Mouse (Mus musculus) CH12.LX (cell line): Measurements from ENCODE around the gene Fnbp1. TPM values are rescaled to one million over a fixed set of nuclear protein-coding genes. Genes with fewer than 3 reads are reported as not detected.

Experiments
- DNase-seq: peaks from one replicate; pipeline ENCODE4 v3.0.0-alpha.2; 2013; ENCODE audit errors: extremely low read depth
- H3K27ac ChIP-seq: 2 replicates; pipeline ENCODE4 v1.5.1; 2012; ENCODE audit warnings: low read depth, mild to moderate bottlenecking, control low read depth, moderate library complexity; ENCODE audit not compliant: insufficient read depth
- H3K27me3 ChIP-seq: replicated peaks from 2 replicates; pipeline ENCODE3; 2012; ENCODE audit warnings: inconsistent platforms
- H3K36me3 ChIP-seq, 2 experiments: replicated peaks in 1 of 2; 2 replicates each; pipeline versions ENCODE3 to v1.6.1; 2012; ENCODE audit warnings: inconsistent platforms in 1 of 2, low read length in 1 of 2, mild to moderate bottlenecking in 1 of 2, mixed read lengths in 1 of 2, moderate library complexity in 1 of 2; ENCODE audit not compliant: control insufficient read depth in 1 of 2, insufficient read depth in 1 of 2
- H3K4me1 ChIP-seq, 2 experiments: 2 replicates each; pipeline ENCODE4 v1.6.1; 2012; ENCODE audit warnings: inconsistent platforms in 1 of 2, moderate library complexity in 1 of 2; ENCODE audit not compliant: insufficient read depth in 2 of 2, control insufficient read depth in 1 of 2
- H3K4me2 ChIP-seq: 2 replicates; pipeline ENCODE4 v1.6.1; 2012; ENCODE audit warnings: low read depth, mild to moderate bottlenecking, control low read depth; ENCODE audit not compliant: poor library complexity, insufficient read depth, severe bottlenecking
- H3K4me3 ChIP-seq, 3 experiments: fragments of 150-350 bp in 1 of 3; sonication (generic) in 1 of 3; replicated peaks in 1 of 3; 2 replicates each; pipeline versions ENCODE3 to v1.5.1; 2011 to 2012; ENCODE audit warnings: low read depth in 2 of 3, low read length in 2 of 3, mild to moderate bottlenecking in 2 of 3, moderate library complexity in 2 of 3, control low read depth in 1 of 3, improper control_type of control experiment in 1 of 3, inconsistent platforms in 1 of 3, mixed read lengths in 1 of 3; ENCODE audit not compliant: poor library complexity in 1 of 3
- H3K79me2 ChIP-seq: replicated peaks from 2 replicates; pipeline ENCODE4 v1.6.1; 2012; ENCODE audit warnings: mild to moderate bottlenecking, moderate library complexity; ENCODE audit not compliant: control insufficient read depth, poor library complexity, insufficient read depth, severe bottlenecking; ENCODE audit errors: extremely low read depth
- H3K9ac ChIP-seq: 2 replicates; pipeline ENCODE4 v1.6.1; 2012; ENCODE audit warnings: low read depth, mild to moderate bottlenecking, control low read depth, moderate library complexity; ENCODE audit not compliant: insufficient read depth
- H3K9me3 ChIP-seq: replicated peaks from 2 replicates; pipeline ENCODE3; 2012; ENCODE audit warnings: low read length, inconsistent platforms, mixed read lengths
- BHLHE40 ChIP-seq: IDR thresholded peaks from 2 replicates; pipeline ENCODE4 v1.6.1; 2011; ENCODE audit warnings: mild to moderate bottlenecking, low read depth, low read length, improper control_type of control experiment
- CHD1 ChIP-seq: IDR thresholded peaks from 2 replicates; pipeline ENCODE4 v1.6.1; 2012; ENCODE audit warnings: low read depth, low read length, improper control_type of control experiment, inconsistent platforms
- CTCF ChIP-seq, 2 experiments: IDR thresholded peaks in 1 of 2; conservative IDR thresholded peaks in 1 of 2; 2 replicates each; pipeline ENCODE4 v1.5.1; 2011 to 2012; ENCODE audit warnings: low read depth in 2 of 2, low read length in 2 of 2, improper control_type of control experiment in 1 of 2, inconsistent platforms in 1 of 2, mild to moderate bottlenecking in 1 of 2, moderate library complexity in 1 of 2
- E2F4 ChIP-seq: IDR thresholded peaks from 2 replicates; pipeline ENCODE4 v1.6.1; 2011; ENCODE audit warnings: low read depth, low read length, improper control_type of control experiment; ENCODE audit not compliant: insufficient replicate concordance
- HCFC1 ChIP-seq: IDR thresholded peaks from 2 replicates; pipeline ENCODE4 v1.6.1; 2012; ENCODE audit warnings: low read depth, mild to moderate bottlenecking, inconsistent platforms, low read length, improper control_type of control experiment
- MAX ChIP-seq: IDR thresholded peaks from 2 replicates; pipeline ENCODE4 v1.6.1; 2011; ENCODE audit warnings: low read length, improper control_type of control experiment
- MEF2A ChIP-seq: IDR thresholded peaks from 2 replicates; pipeline ENCODE4 v1.6.1; 2014; ENCODE audit warnings: low read depth, mild to moderate bottlenecking, inconsistent platforms, low read length, improper control_type of control experiment, borderline replicate concordance
- MYC ChIP-seq: IDR thresholded peaks from 2 replicates; pipeline ENCODE4 v1.6.1; 2011; ENCODE audit warnings: low read depth, mild to moderate bottlenecking, improper control_type of control experiment, low read length
- NELFE ChIP-seq: IDR thresholded peaks from 2 replicates; pipeline ENCODE4 v1.6.1; 2011; ENCODE audit warnings: low read depth, low read length, improper control_type of control experiment
- PAX5 ChIP-seq: IDR thresholded peaks from 2 replicates; pipeline ENCODE4 v1.6.1; 2012; ENCODE audit warnings: low read length, inconsistent platforms, mixed read lengths
- TCF12 ChIP-seq: IDR thresholded peaks from 2 replicates; pipeline ENCODE4 v1.6.1; 2014; ENCODE audit warnings: low read depth, mild to moderate bottlenecking, inconsistent platforms, low read length, improper control_type of control experiment
- UBTF ChIP-seq: IDR thresholded peaks from 2 replicates; pipeline ENCODE4 v1.6.1; 2012; ENCODE audit warnings: low read depth, mild to moderate bottlenecking, inconsistent platforms, low read length, improper control_type of control experiment, moderate library complexity
- USF1 ChIP-seq: IDR thresholded peaks from 2 replicates; pipeline ENCODE4 v1.6.1; 2014; ENCODE audit warnings: low read depth, mild to moderate bottlenecking, inconsistent platforms, low read length, improper control_type of control experiment
- ZC3H11A ChIP-seq: IDR thresholded peaks from 2 replicates; pipeline ENCODE4 v1.6.1; 2012; ENCODE audit warnings: low read depth, mild to moderate bottlenecking, inconsistent platforms, low read length, improper control_type of control experiment
- ZKSCAN1 ChIP-seq: IDR thresholded peaks from 2 replicates; pipeline ENCODE4 v1.6.1; 2012; ENCODE audit warnings: low read depth, inconsistent platforms, low read length, improper control_type of control experiment, borderline replicate concordance
- dilution Hi-C: fragments of 300-500 bp; cut with MboI; formaldehyde crosslinking; loops from 2 replicates; pipeline ENCODE4 v1.14.3; 2020; ENCODE audit warnings: low sequenced_read_pairs; ENCODE audit not compliant: extremely low pct_unique_long_range_greater_than_20kb, extremely low pct_ligation_motif_present
- in situ Hi-C: fragments of 300-500 bp; cut with MboI; formaldehyde crosslinking; loops from 3 replicates; pipeline ENCODE4 v1.14.3; 2019; ENCODE audit warnings: low sequenced_read_pairs, low pct_ligation_motif_present, low pct_unique_long_range_greater_than_20kb, mixed read lengths
- polyA plus RNA-seq: library from polyadenylated mRNA; unstranded; fragments of >175 nt; gene quantifications from 2 replicates; pipeline ENCODE4 v1.2.1, GENCODE M21; 2012; ENCODE audit warnings: low read depth; ENCODE audit not compliant: insufficient read length
- total RNA-seq, 2 experiments: library from RNA; depleted of rRNA; stranded (reverse); fragments of 300-350 nt in 1 of 2; fragments of >200 nt in 1 of 2; gene quantifications; 2 replicates each; pipeline ENCODE4 v1.2.3; 2012 to 2014

Fnbp1 gene
- total and polyA plus RNA-seq, 3 experiments = 29.6 to 133 (median 50.5) TPM

DNA sequence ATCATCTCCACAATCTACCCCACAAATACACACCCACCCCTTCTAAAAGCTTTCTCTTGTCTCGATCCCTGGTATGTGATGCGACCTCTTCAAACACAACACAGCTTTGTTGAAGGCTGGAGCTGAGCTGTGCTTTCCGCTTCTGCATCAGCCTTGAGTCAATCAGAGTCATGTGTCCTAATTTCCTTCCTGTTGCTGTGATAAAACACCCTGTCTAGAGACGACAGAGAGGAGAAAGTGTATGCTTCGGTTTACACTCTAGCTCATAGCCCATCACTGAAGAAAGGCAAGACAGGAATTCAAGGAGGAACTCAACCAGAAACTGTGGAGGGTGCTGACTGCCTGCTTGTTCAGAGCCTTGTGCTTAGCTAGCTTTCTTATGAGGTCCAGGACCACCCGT, 33.6 kb downstream of the Fnbp1 start:
- H3K9ac ChIP-seq = no peak overlapping the region
- H3K4me3 ChIP-seq = no peak overlapping the region
- TF ChIP-seq CTCF (conservative IDR thresholded peaks at IDR 0.05 in 1 of 2, IDR thresholded peaks at IDR 0.05 in 1 of 2; ENCODE audit: low read depth in 2 of 2, low read length in 2 of 2) (no peak), MAX (no peak), CHD1 (no peak), E2F4 (no peak), TCF12 (no peak), BHLHE40 (no peak), PAX5 (no peak)
- dilution Hi-C loops (no loop called here), in situ Hi-C loops (no loop called here)
- no peaks in the 10 kb centered on the region for H3K27me3 ChIP-seq
- no peak for DNase-seq
- peaks cover 89% of the 10 kb centered on the region for H3K79me2 ChIP-seq
- no peak overlapping the region for H3K4me2 ChIP-seq
- no peaks in the 10 kb centered on the region for H3K9me3 ChIP-seq
- H3K36me3 ChIP-seq = peaks cover 19 to 80% of the 10 kb centered on the region in 2 experiments
- peaks cover 15 to 72% of the 10 kb centered on the region in 2 experiments for H3K4me1 ChIP-seq
- no peak overlapping the region for H3K27ac ChIP-seq

DNA sequence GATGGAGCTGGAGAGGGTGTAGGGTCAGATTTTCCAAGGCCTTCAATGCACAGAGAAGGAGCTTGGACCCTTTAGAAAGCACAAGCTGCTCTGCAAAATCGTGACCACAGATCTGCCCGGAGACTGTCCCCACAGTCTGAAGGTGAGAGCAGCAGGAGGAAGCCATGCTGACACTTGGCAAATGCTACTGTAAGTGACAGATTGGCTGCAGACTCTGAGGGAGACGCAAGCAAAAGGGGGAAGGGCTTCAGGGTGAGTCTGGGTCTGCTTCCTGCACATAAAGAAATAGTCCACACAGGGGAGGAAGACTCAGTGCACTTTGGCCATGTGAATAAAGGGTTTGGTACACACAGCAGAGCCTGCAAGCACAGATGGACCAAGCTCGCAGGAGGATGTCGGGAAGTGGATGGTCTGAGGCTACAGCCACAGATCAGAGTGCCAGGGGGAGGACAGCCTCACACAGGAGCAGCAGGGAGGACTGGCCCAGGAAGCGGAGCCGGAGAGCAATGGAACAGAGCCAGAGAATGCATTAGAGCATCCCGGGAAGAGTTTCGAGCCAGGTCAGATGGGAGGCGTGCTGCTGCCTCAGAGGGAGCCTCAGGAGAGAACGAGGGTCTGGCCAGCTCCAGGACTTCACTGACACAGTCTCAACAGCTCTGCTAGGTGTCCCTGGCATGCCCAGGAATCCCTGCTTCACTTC, 35.0 kb downstream of the Fnbp1 start:
- H3K4me3 ChIP-seq = no peak overlapping the region
- in situ Hi-C loops = no loop called here
- no peak overlapping the region for H3K4me2 ChIP-seq
- H3K9me3 ChIP-seq = no peaks in the 10 kb centered on the region
- H3K27me3 ChIP-seq = no peaks in the 10 kb centered on the region
- peaks cover 30 to 86% of the 10 kb centered on the region in 2 experiments for H3K36me3 ChIP-seq
- DNase-seq = no peak
- 0 out of 2 replicates have a peak overlapping the region, but pooled peaks have one; percentile 3 for H3K27ac ChIP-seq
- no peak overlapping the region for H3K9ac ChIP-seq
- dilution Hi-C loops = no loop called here
- no peak for TF ChIP-seq BHLHE40
- TF ChIP-seq ZKSCAN1 = no peak
- TF ChIP-seq E2F4 = no peak
- TF ChIP-seq UBTF = no peak
- TF ChIP-seq, all 38 proteins: peak for 0
- Histone ChIP-seq H3K4me1 (peaks cover 15 to 72% of the 10 kb centered on the region in 2 experiments), H3K79me2 (peaks cover 84% of the 10 kb centered on the region)

DNA sequence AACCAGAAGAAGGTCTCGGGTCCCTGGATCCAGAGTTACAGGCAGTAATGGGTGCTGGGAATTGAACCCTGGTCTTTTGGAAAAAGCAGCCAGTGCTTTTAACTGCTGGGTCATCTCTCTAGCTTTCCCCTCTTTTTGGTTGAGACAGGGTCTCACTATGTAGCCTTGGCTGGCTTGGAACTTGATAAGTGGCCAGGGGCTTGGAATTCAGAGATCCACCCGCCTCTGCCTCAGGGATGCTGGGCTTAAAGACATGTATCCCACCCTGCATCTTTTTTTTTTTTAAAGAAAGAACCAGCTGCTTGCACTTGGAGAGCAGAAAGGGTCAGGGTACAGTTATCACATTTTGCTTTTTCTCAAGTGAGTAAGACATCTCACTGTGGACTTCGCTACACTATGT, 35.8 kb downstream of the Fnbp1 start:
- Histone ChIP-seq H3K27me3 (no peaks in the 10 kb centered on the region), H3K9me3 (peaks cover 1% of the 10 kb centered on the region), H3K4me1 (peaks cover 15 to 66% of the 10 kb centered on the region in 2 experiments), H3K9ac (no peak overlapping the region), H3K4me3 (no peak overlapping the region), H3K27ac (no peak overlapping the region), H3K36me3 (peaks cover 33 to 86% of the 10 kb centered on the region in 2 experiments), H3K4me2 (no peak overlapping the region), H3K79me2 (peaks cover 84% of the 10 kb centered on the region)
- no peak for DNase-seq
- dilution Hi-C loops (no loop called here), in situ Hi-C loops (no loop called here)
- TF ChIP-seq USF1 (no peak), ZC3H11A (no peak), MEF2A (no peak), ZKSCAN1 (no peak), HCFC1 (no peak), NELFE (no peak), MYC (no peak), PAX5 (no peak)
